Comparison of ENCODE assay signal across 9 mouse cellular contexts in the genomic region with DNA sequence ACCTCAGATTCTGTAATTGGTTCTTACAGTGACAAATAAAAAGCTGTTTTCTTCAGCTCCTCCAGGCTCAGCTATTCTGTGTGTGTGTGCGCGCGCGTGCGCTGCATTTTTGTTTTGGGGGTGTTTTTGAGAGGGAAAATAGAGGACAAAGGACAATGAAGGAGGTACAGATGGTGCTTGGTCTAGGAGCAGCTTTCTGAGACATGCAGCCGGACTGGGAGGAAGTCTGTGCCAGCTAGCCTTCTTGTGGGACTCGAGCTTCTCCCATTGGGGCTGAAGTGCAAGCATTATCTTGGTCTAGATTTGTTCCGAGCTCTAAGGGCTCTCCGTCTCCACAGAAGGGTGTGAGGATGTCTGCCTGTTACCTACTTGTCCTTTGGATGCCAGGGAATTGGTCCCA. TPM values are rescaled to one million over a fixed set of nuclear protein-coding genes. Genes with fewer than 3 reads are reported as not detected.
DNase-seq lines count a peak whose midpoint lies in the region; ATAC-seq and TF ChIP-seq lines count a peak whose summit lies in the region.
"Had no signal": no experiment of that assay in that cellular context is flagged by ENCODE, and none has a peak within 500 bp of the region (broad histone marks: within the 10 kb centered on the region; RNA-seq: fewer than 3 reads in every experiment).

No protein-coding gene starts in this region.

- H3K4me1 ChIP-seq in heart, embryonic 14.5 days (ENCODE audit: control insufficient read depth in 2 of 2, insufficient read depth in 2 of 2, low read length in 2 of 2) = peaks cover 0 to 15% of the 10 kb centered on the region in 2 experiments; a peak in 1 of 4 replicates
- H3K4me1 ChIP-seq in embryonic facial prominence, embryonic 10.5 days = peaks cover 26% of the 10 kb centered on the region
- H3K4me1 ChIP-seq in hindbrain, embryonic 11.5 days (replicated peaks; ENCODE audit: control insufficient read depth, insufficient read depth, low read length) = peaks cover 6% of the 10 kb centered on the region; the same call in 1 of the 2 replicates
- peaks cover 17% of the 10 kb centered on the region for H3K4me1 ChIP-seq in liver, postnatal 0 days (ENCODE audit: insufficient read depth)
- H3K4me1 ChIP-seq in kidney, embryonic 16.5 days (ENCODE audit: insufficient read depth, low read length) = peaks cover 16% of the 10 kb centered on the region

- no peak overlapping the region; a peak in 1 of 4 replicates for H3K27ac ChIP-seq in heart, embryonic 14.5 days (replicated peaks in 1 of 2; ENCODE audit: control insufficient read depth in 1 of 2, insufficient read depth in 1 of 2, low read depth in 2 of 2, low read length in 2 of 2)
- H3K27ac ChIP-seq in embryonic facial prominence, embryonic 10.5 days (replicated peaks) = no peak overlapping the region
- peak overlapping the region; percentile 78; the same call in 1 of the 2 replicates for H3K27ac ChIP-seq in hindbrain, embryonic 11.5 days (ENCODE audit: low read depth, low read length)
- no peak overlapping the region for H3K27ac ChIP-seq in liver, postnatal 0 days (ENCODE audit: low read depth)
- no peak overlapping the region for H3K27ac ChIP-seq in kidney, embryonic 16.5 days (ENCODE audit: low read length)

- no peak for DNase-seq in heart, postnatal 36 days
- no peak for DNase-seq in embryonic facial prominence, embryonic 10.5 days (ENCODE audit: low spot score)
- DNase-seq in hindbrain, embryonic 11.5 days (ENCODE audit: low spot score) = no peak
- no peak for DNase-seq in liver, postnatal 0 days
- DNase-seq in adrenal gland, adult 8-10 months = no peak
- no peak for DNase-seq in gastrocnemius, adult 8-10 months (ENCODE audit: low spot score in 2 of 2)
- DNase-seq: cerebellum, adult 18-20 months had no signal

- no peak for TF ChIP-seq CTCF in liver, postnatal 0 days (IDR thresholded peaks at IDR 0.05; ENCODE audit: low read depth)

- ATAC-seq in heart, embryonic 14.5 days (ENCODE audit: insufficient number of reproducible peaks, insufficient read depth, low FRiP score, low read depth) = no peak
- no peak for ATAC-seq in hindbrain, embryonic 11.5 days (ENCODE audit: low FRiP score)
- no peak for ATAC-seq in liver, postnatal 0 days
- no peak for ATAC-seq in kidney, embryonic 16.5 days (ENCODE audit: low FRiP score, low TSS enrichment)

- TF ChIP-seq EP300 in liver, postnatal 0 days (IDR thresholded peaks at IDR 0.05; ENCODE audit: low read depth) = no peak

- H3K9ac ChIP-seq in heart, embryonic 14.5 days (ENCODE audit: low read length) = peak overlapping the region; percentile 69; the same call in 1 of the 2 replicates
- H3K9ac ChIP-seq in hindbrain, embryonic 11.5 days (ENCODE audit: low read depth, low read length) = no peak overlapping the region; the same call in 1 of the 2 replicates
- 0 out of 2 replicates have a peak overlapping the region, but pooled peaks have one; percentile 16 for H3K9ac ChIP-seq in liver, postnatal 0 days (replicated peaks)
- H3K9ac ChIP-seq in kidney, embryonic 16.5 days (replicated peaks; ENCODE audit: low read length) = no peak overlapping the region

- peaks cover 73% of the 10 kb centered on the region for H3K36me3 ChIP-seq in heart, embryonic 14.5 days (ENCODE audit: control insufficient read depth, insufficient read depth, low read length)
- peaks cover 80% of the 10 kb centered on the region for H3K36me3 ChIP-seq in embryonic facial prominence, embryonic 10.5 days (replicated peaks)
- H3K36me3 ChIP-seq in hindbrain, embryonic 11.5 days (ENCODE audit: control insufficient read depth, insufficient read depth, low read length) = peaks cover 16% of the 10 kb centered on the region
- peaks cover 59% of the 10 kb centered on the region for H3K36me3 ChIP-seq in liver, postnatal 0 days (replicated peaks; ENCODE audit: insufficient read depth, low read length)
- H3K36me3 ChIP-seq in kidney, embryonic 16.5 days (ENCODE audit: insufficient read depth, low read length) = peaks cover 53% of the 10 kb centered on the region

- no peak overlapping the region for H3K4me2 ChIP-seq in heart, embryonic 14.5 days (ENCODE audit: low read length)
- no peak overlapping the region for H3K4me2 ChIP-seq in hindbrain, embryonic 11.5 days (replicated peaks; ENCODE audit: low read depth, low read length)
- peak overlapping the region; percentile 89 for H3K4me2 ChIP-seq in liver, postnatal 0 days (ENCODE audit: low read depth, low read length)
- H3K4me2 ChIP-seq in kidney, embryonic 16.5 days (replicated peaks; ENCODE audit: low read depth, low read length) = no peak overlapping the region

- 85% methylated on average over 9 of the region's 9 CpGs for WGBS in heart, embryonic 14.5 days
- 93% methylated on average over 9 of the region's 9 CpGs for WGBS in embryonic facial prominence, embryonic 10.5 days
- 92% methylated on average over 9 of the region's 9 CpGs for WGBS in hindbrain, embryonic 11.5 days
- WGBS in liver, postnatal 0 days (ENCODE audit: insufficient replicate concordance) = 88% methylated on average over 9 of the region's 9 CpGs
- WGBS in kidney, embryonic 16.5 days = 92% methylated on average over 9 of the region's 9 CpGs

- intact Hi-C loops in heart, postnatal 36 days (cut with DNase I) = no loop called here

- no peaks in the 10 kb centered on the region for H3K9me3 ChIP-seq in heart, embryonic 14.5 days (ENCODE audit: control insufficient read depth, low read length)
- no peaks in the 10 kb centered on the region for H3K9me3 ChIP-seq in embryonic facial prominence, embryonic 10.5 days
- H3K9me3 ChIP-seq in hindbrain, embryonic 11.5 days (ENCODE audit: control insufficient read depth, low read length) = no peaks in the 10 kb centered on the region
- no peaks in the 10 kb centered on the region for H3K9me3 ChIP-seq in liver, postnatal 0 days (ENCODE audit: low read length)
- H3K9me3 ChIP-seq in kidney, embryonic 16.5 days (ENCODE audit: low read length) = no peaks in the 10 kb centered on the region

- H3K27me3 ChIP-seq in heart, embryonic 14.5 days (ENCODE audit: control insufficient read depth, insufficient read depth, low read length) = no peaks in the 10 kb centered on the region
- no peaks in the 10 kb centered on the region for H3K27me3 ChIP-seq in embryonic facial prominence, embryonic 10.5 days (replicated peaks; ENCODE audit: low read depth, poor library complexity, severe bottlenecking)
- H3K27me3 ChIP-seq in hindbrain, embryonic 11.5 days (ENCODE audit: control insufficient read depth, insufficient read depth, low read length) = no peaks in the 10 kb centered on the region
- no peaks in the 10 kb centered on the region for H3K27me3 ChIP-seq in liver, postnatal 0 days (ENCODE audit: insufficient read depth, low read length)
- H3K27me3 ChIP-seq in kidney, embryonic 16.5 days (ENCODE audit: insufficient read depth, low read length) = no peaks in the 10 kb centered on the region

- H3K4me3 ChIP-seq in heart, embryonic 14.5 days (ENCODE audit: control insufficient read depth in 1 of 2, insufficient read depth in 1 of 2, low read depth in 1 of 2, low read length in 2 of 2) = no peak overlapping the region; a peak in 1 of 4 replicates
- H3K4me3 ChIP-seq in embryonic facial prominence, embryonic 10.5 days = peak overlapping the region; percentile 88; the same call in 1 of the 2 replicates
- H3K4me3 ChIP-seq in hindbrain, embryonic 11.5 days (ENCODE audit: low read depth, low read length) = no peak overlapping the region
- H3K4me3 ChIP-seq in liver, postnatal 0 days (ENCODE audit: low read depth, low read length) = no peak overlapping the region
- no peak overlapping the region for H3K4me3 ChIP-seq in kidney, embryonic 16.5 days (ENCODE audit: low read length)

RNA-seq across cellular contexts. Expression of gene Tut1, which starts 1.4 kb away (rescaled TPM):
- 14.5 and 15.6 TPM in 2 replicates for polyA plus RNA-seq in heart, embryonic 14.5 days (2014; fragmentation: Nextera tagmentation; extraction: Ambion mirVana)
- total RNA-seq in heart, postnatal 36 days (2021) = 1 to 10 TPM; 8.1 to 8.9 TPM
- polyA plus RNA-seq in embryonic facial prominence, embryonic 10.5 days (2016; fragmentation: Nextera tagmentation; extraction: Ambion mirVana) = 45.2 and 47.8 TPM in 2 replicates
- 23.7 and 27.8 TPM in 2 replicates for polyA plus RNA-seq in hindbrain, embryonic 11.5 days (2014; fragmentation: Nextera tagmentation; extraction: Ambion mirVana)
- polyA plus RNA-seq in liver, postnatal 0 days (2015; fragmentation: Nextera tagmentation; extraction: Ambion mirVana) = 9.0 and 10.7 TPM in 2 replicates
- 10 to 100 TPM; 22.9 to 31.9 (median 26.8) TPM for total RNA-seq in adrenal gland, adult 8-10 months (2022)
- 10 to 100 TPM in 1 of 4 experiments, 1 to 10 TPM in 3; 7.8 to 11.8 (median 9.0) TPM for total RNA-seq in gastrocnemius, adult 8-10 months (2022)
- 36.0 and 38.3 TPM in 2 replicates for polyA plus RNA-seq in kidney, embryonic 16.5 days (2015; fragmentation: Nextera tagmentation; extraction: Ambion mirVana)

RNA-seq across cellular contexts. Expression of gene Mta2, which starts 10.6 kb away (rescaled TPM):
- polyA plus RNA-seq in heart, embryonic 14.5 days (2014; fragmentation: Nextera tagmentation; extraction: Ambion mirVana) = 19.8 and 26.5 TPM in 2 replicates
- 10 to 100 TPM; 33.2 to 38.5 TPM for total RNA-seq in heart, postnatal 36 days (2021)
- 212 and 216 TPM in 2 replicates for polyA plus RNA-seq in embryonic facial prominence, embryonic 10.5 days (2016; fragmentation: Nextera tagmentation; extraction: Ambion mirVana)
- 45.6 and 52.3 TPM in 2 replicates for polyA plus RNA-seq in hindbrain, embryonic 11.5 days (2014; fragmentation: Nextera tagmentation; extraction: Ambion mirVana)
- polyA plus RNA-seq in liver, postnatal 0 days (2015; fragmentation: Nextera tagmentation; extraction: Ambion mirVana) = 43.0 and 45.7 TPM in 2 replicates
- 100 to 1,000 TPM in 2 of 4 experiments, 10 to 100 TPM in 2; 83.4 to 133 (median 102) TPM for total RNA-seq in adrenal gland, adult 8-10 months (2022)
- 10 to 100 TPM; 21.0 to 25.7 (median 23.4) TPM for total RNA-seq in gastrocnemius, adult 8-10 months (2022)
- polyA plus RNA-seq in kidney, embryonic 16.5 days (2015; fragmentation: Nextera tagmentation; extraction: Ambion mirVana) = 179 and 180 TPM in 2 replicates

RNA-seq across cellular contexts. Expression of gene Eef1g, which starts 14.6 kb away (rescaled TPM):
- 234 and 253 TPM in 2 replicates for polyA plus RNA-seq in heart, embryonic 14.5 days (2014; fragmentation: Nextera tagmentation; extraction: Ambion mirVana)
- total RNA-seq in heart, postnatal 36 days (2021) = 100 to 1,000 TPM; 246 to 250 TPM
- 550 and 554 TPM in 2 replicates for polyA plus RNA-seq in embryonic facial prominence, embryonic 10.5 days (2016; fragmentation: Nextera tagmentation; extraction: Ambion mirVana)
- 462 and 475 TPM in 2 replicates for polyA plus RNA-seq in hindbrain, embryonic 11.5 days (2014; fragmentation: Nextera tagmentation; extraction: Ambion mirVana)
- polyA plus RNA-seq in liver, postnatal 0 days (2015; fragmentation: Nextera tagmentation; extraction: Ambion mirVana) = 129 and 134 TPM in 2 replicates
- total RNA-seq in adrenal gland, adult 8-10 months (2022) = 100 to 1,000 TPM; 306 to 355 (median 328) TPM
- 100 to 1,000 TPM; 411 to 454 (median 425) TPM for total RNA-seq in gastrocnemius, adult 8-10 months (2022)
- polyA plus RNA-seq in kidney, embryonic 16.5 days (2015; fragmentation: Nextera tagmentation; extraction: Ambion mirVana) = 436 and 455 TPM in 2 replicates

RNA-seq across cellular contexts. Expression of gene Eml3, which starts 22.9 kb away (rescaled TPM):
- polyA plus RNA-seq in heart, embryonic 14.5 days (2014; fragmentation: Nextera tagmentation; extraction: Ambion mirVana) = 9.0 TPM in 2 replicates
- 10 to 100 TPM in 1 of 2 experiments, 1 to 10 TPM in 1; 9.5 to 11.0 TPM for total RNA-seq in heart, postnatal 36 days (2021)
- 28.9 and 30.1 TPM in 2 replicates for polyA plus RNA-seq in embryonic facial prominence, embryonic 10.5 days (2016; fragmentation: Nextera tagmentation; extraction: Ambion mirVana)
- polyA plus RNA-seq in hindbrain, embryonic 11.5 days (2014; fragmentation: Nextera tagmentation; extraction: Ambion mirVana) = 6.5 and 7.8 TPM in 2 replicates
- polyA plus RNA-seq in liver, postnatal 0 days (2015; fragmentation: Nextera tagmentation; extraction: Ambion mirVana) = 8.0 and 9.5 TPM in 2 replicates
- total RNA-seq in adrenal gland, adult 8-10 months (2022) = 10 to 100 TPM; 57.9 to 87.6 (median 79.6) TPM
- 1 to 10 TPM; 3.5 to 4.7 (median 4.3) TPM for total RNA-seq in gastrocnemius, adult 8-10 months (2022)
- 33.2 and 34.1 TPM in 2 replicates for polyA plus RNA-seq in kidney, embryonic 16.5 days (2015; fragmentation: Nextera tagmentation; extraction: Ambion mirVana)

RNA-seq across cellular contexts. Expression of gene Rom1, which starts 23.1 kb away (rescaled TPM):
- 0.94 and 1.6 TPM in 2 replicates for polyA plus RNA-seq in heart, embryonic 14.5 days (2014; fragmentation: Nextera tagmentation; extraction: Ambion mirVana)
- total RNA-seq in heart, postnatal 36 days (2021) = 10 to 100 TPM; 19.8 to 30.2 TPM
- polyA plus RNA-seq in embryonic facial prominence, embryonic 10.5 days (2016; fragmentation: Nextera tagmentation; extraction: Ambion mirVana) = 3.1 and 3.8 TPM in 2 replicates
- polyA plus RNA-seq in hindbrain, embryonic 11.5 days (2014; fragmentation: Nextera tagmentation; extraction: Ambion mirVana) = 1.0 and 1.1 TPM in 2 replicates
- 2.0 and 2.5 TPM in 2 replicates for polyA plus RNA-seq in liver, postnatal 0 days (2015; fragmentation: Nextera tagmentation; extraction: Ambion mirVana)
- total RNA-seq in adrenal gland, adult 8-10 months (2022) = 10 to 100 TPM; 51.9 to 73.5 (median 54.9) TPM
- 1 to 10 TPM; 7.2 to 9.4 (median 8.7) TPM for total RNA-seq in gastrocnemius, adult 8-10 months (2022)
- polyA plus RNA-seq in kidney, embryonic 16.5 days (2015; fragmentation: Nextera tagmentation; extraction: Ambion mirVana) = 4.3 and 4.5 TPM in 2 replicates

Comparison
In these comparisons a context has a peak if more than half of its experiments do, and no peak if none do; other contexts are left out.
1. H3K9ac ChIP-seq: peak in heart, embryonic 14.5 days (single experiment) and liver, postnatal 0 days (single experiment); none in hindbrain, embryonic 11.5 days (single experiment) and kidney, embryonic 16.5 days (single experiment).